Mouse (Mus musculus) kidney, embryonic 16.5 days (tissue): ENCODE results near the gene Olfr1489. TPM values are rescaled to one million over a fixed set of nuclear protein-coding genes. Genes with fewer than 3 reads are reported as not detected.
"Not testable (repeated sequence)": the region's sequence is repeated elsewhere in the genome, so short reads cannot be mapped to it uniquely, and the experiment has no call there.

Source experiments
- ATAC-seq: fragments of 200-750 bp; cut with Nextera tagmentation; 2 replicates; pipeline ENCODE4 v1.8.0; 2017; ENCODE audit warnings: moderate TSS enrichment; ENCODE audit not compliant: low FRiP score, low TSS enrichment
- H3K27ac ChIP-seq: fragments of 300-500 bp; sonication (generic); 2 replicates; pipeline ENCODE4 v1.5.1; 2014; ENCODE audit warnings: low read length
- H3K27me3 ChIP-seq: fragments of 300-500 bp; sonication (generic); 2 replicates; pipeline ENCODE4 v1.6.1; 2014; ENCODE audit warnings: low read length, control low read depth, mixed read lengths; ENCODE audit not compliant: insufficient read depth
- H3K36me3 ChIP-seq: fragments of 300-500 bp; sonication (generic); 2 replicates; pipeline ENCODE4 v1.6.1; 2014; ENCODE audit warnings: low read length, control low read depth, mixed read lengths; ENCODE audit not compliant: insufficient read depth
- H3K4me1 ChIP-seq: fragments of 300-500 bp; sonication (generic); 2 replicates; pipeline ENCODE4 v1.6.1; 2014; ENCODE audit warnings: low read length, control low read depth, mixed read lengths; ENCODE audit not compliant: insufficient read depth
- H3K4me2 ChIP-seq: fragments of 300-500 bp; sonication (generic); replicated peaks from 2 replicates; pipeline ENCODE4 v1.6.1; 2014; ENCODE audit warnings: low read depth, low read length
- H3K4me3 ChIP-seq: fragments of 300-500 bp; sonication (generic); 2 replicates; pipeline ENCODE4 v1.5.1; 2014; ENCODE audit warnings: mild to moderate bottlenecking, low read length
- H3K9ac ChIP-seq: fragments of 300-500 bp; sonication (generic); replicated peaks from 2 replicates; pipeline ENCODE4 v1.6.1; 2014; ENCODE audit warnings: low read length
- H3K9me3 ChIP-seq: fragments of 300-500 bp; sonication (generic); 2 replicates; pipeline ENCODE4 v1.6.1; 2016; ENCODE audit warnings: low read length, control low read depth
- WGBS: fragments of 180-500 bp; shearing (Covaris S2); extraction: QIAGEN DNeasy Blood & Tissue Kit; methylation state at CpG from one replicate; pipeline ENCODE4 v1.1.7; 2014; 5-methylcytosine and 5-hydroxymethylcytosine counted together
- microRNA-seq: library from miRNA; unstranded; fragments of <30 nt; microRNA quantifications from one replicate; pipeline ENCODE4, GENCODE M21; 2016
- polyA plus RNA-seq: library from polyadenylated mRNA; unstranded; fragments of >200 nt; fragmentation: Nextera tagmentation; extraction: Ambion mirVana; gene quantifications from 2 replicates; pipeline ENCODE4 v1.2.1, GENCODE M21; 2015

The Olfr1489 gene
- polyA plus RNA-seq: not detected in 2 replicates

DNA sequence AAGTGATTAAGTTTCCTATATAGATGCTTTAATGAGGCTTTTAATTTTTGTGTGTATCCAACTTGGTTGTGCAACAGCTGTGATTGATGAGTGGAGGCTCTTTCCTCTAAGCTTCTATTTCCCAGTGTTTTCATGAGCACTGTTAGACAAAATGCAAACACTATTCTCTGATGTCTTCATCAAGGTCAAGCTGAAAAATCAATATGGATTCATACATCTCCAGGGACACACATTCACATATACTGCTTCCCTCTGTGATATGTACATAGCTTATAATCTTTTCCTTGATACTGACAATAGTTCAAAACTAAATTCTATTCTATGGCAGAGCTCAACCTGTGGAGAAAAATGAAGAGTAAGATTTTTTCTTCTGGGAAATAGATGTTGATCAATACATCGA lies at the start of gene Olfr1489:
Gene Olfr1489 (plus strand): TSS at position 301 of the 400 bp plus-strand sequence.
- no peak within 1 kb of the TSS for H3K27ac ChIP-seq
- no peak within 1 kb of the TSS for H3K4me2 ChIP-seq
- H3K36me3 ChIP-seq: no peaks in the 10 kb centered on the region
- H3K9ac ChIP-seq: no peak within 1 kb of the TSS
- WGBS: 88% methylated on average over 1 of the region's 1 CpGs
- H3K9me3 ChIP-seq: no peaks in the 10 kb centered on the region
- no peak within 1 kb of the TSS for H3K4me3 ChIP-seq
- H3K4me1 ChIP-seq: no peaks in the 10 kb centered on the region
- H3K27me3 ChIP-seq: no peaks in the 10 kb centered on the region
- no peak for ATAC-seq

- Histone ChIP-seq H3K4me1 (no peaks in the 10 kb centered on the region), H3K4me3 (no peak within 1 kb of the TSS), H3K9ac (no peak within 1 kb of the TSS), H3K36me3 (no peaks in the 10 kb centered on the region), H3K9me3 (no peaks in the 10 kb centered on the region), H3K27me3 (no peaks in the 10 kb centered on the region), H3K27ac (no peak within 1 kb of the TSS), H3K4me2 (no peak within 1 kb of the TSS)
- WGBS: 76% methylated on average over 1 of the region's 1 CpGs
- ATAC-seq: no peak
These were observed 48.2 kb upstream of the Olfr1489 start, which contains the start of gene Olfr1484 for GRCm38 (mm10) chr19:13583211-13583610. Olfr1484 (plus strand) TSS chr19:13583511.

DNA sequence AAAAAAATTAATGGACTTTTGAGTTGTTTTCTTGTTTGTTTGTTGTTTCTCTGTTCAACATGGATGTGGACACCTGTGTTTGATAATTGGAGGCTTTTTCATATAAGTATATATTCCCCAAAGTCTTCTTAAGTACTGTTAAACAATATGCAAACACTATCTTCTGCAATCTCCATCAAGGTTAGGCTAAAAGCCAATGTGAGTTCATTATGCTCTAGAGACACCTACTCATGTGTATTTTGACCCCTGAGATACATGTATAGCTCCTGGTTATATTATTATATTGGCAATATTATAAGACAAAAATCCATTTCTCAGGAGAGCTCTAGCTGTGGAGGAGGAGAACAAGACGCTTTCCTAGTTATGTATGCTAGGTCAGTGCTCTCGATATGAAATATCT lies 14.3 kb upstream of the Olfr1489 start, which contains the start of gene Olfr1487:
Gene Olfr1487 (plus strand): TSS at position 301 of the 400 bp plus-strand sequence.
- WGBS: 82% methylated on average over 2 of the region's 2 CpGs
- not testable (repeated sequence) for H3K36me3 ChIP-seq, H3K27me3 ChIP-seq, ATAC-seq, H3K4me1 ChIP-seq, H3K4me2 ChIP-seq, H3K27ac ChIP-seq, H3K4me3 ChIP-seq, H3K9me3 ChIP-seq, H3K9ac ChIP-seq

GRCm38 (mm10) chr19:13650791-13651190 lies 19.4 kb downstream of the Olfr1489 start, which contains the start of gene Olfr1490:
Olfr1490 (plus strand) TSS chr19:13651091.
- no peak for ATAC-seq
- Histone ChIP-seq H3K27ac (no peak within 1 kb of the TSS), H3K9me3 (peaks cover 4% of the 10 kb centered on the region; the same call in 1 of the 2 replicates)

More at GRCm38 (mm10) chr19:13650791-13651190, 19.4 kb downstream of the Olfr1489 start, which contains the start of gene Olfr1490:
- Histone ChIP-seq H3K9ac (no peak within 1 kb of the TSS), H3K4me1 (no peaks in the 10 kb centered on the region), H3K4me2 (no peak within 1 kb of the TSS), H3K4me3 (no peak within 1 kb of the TSS), H3K36me3 (no peaks in the 10 kb centered on the region), H3K27me3 (no peaks in the 10 kb centered on the region)
- WGBS: 75% methylated on average over 1 of the region's 1 CpGs

Small RNAs within 50 kb of the gene (microRNA-seq; reads per million reads assigned to microRNA genes)
- gene Gm22323 (not detected), gene Gm23931 (not detected)

Other genes starting within 250 kb of the Olfr1489 start
- gene Olfr1469, start 223.8 kb upstream of the Olfr1489 start, polyA plus RNA-seq: not detected in 2 replicates
- gene Olfr1471, start 188.2 kb upstream of the Olfr1489 start, polyA plus RNA-seq: not detected in 2 replicates
- not detected in 2 replicates for gene Olfr1472, start 175.5 kb upstream of the Olfr1489 start, polyA plus RNA-seq
- gene Olfr1474, start 162.1 kb upstream of the Olfr1489 start, polyA plus RNA-seq: not detected in 2 replicates
- not detected in 2 replicates for gene Olfr1475, start 151.4 kb upstream of the Olfr1489 start, polyA plus RNA-seq
- gene Olfr1477, start 131.1 kb upstream of the Olfr1489 start, polyA plus RNA-seq: not detected in 2 replicates
- gene Olfr1480, start 103.7 kb upstream of the Olfr1489 start, polyA plus RNA-seq: not detected in 2 replicates
- gene Olfr1484, start 48.1 kb upstream of the Olfr1489 start, polyA plus RNA-seq: not detected in 2 replicates
- gene Olfr1487, start 14.2 kb upstream of the Olfr1489 start, polyA plus RNA-seq: not detected in 2 replicates
- gene Olfr1490, start 19.5 kb downstream of the Olfr1489 start, polyA plus RNA-seq: not detected in 2 replicates
- gene Olfr1491, start 65.6 kb downstream of the Olfr1489 start, polyA plus RNA-seq: not detected in 2 replicates
- not detected in 2 replicates for gene Olfr1493-ps1, start 91.7 kb downstream of the Olfr1489 start, polyA plus RNA-seq
- gene Olfr1494, start 108.1 kb downstream of the Olfr1489 start, polyA plus RNA-seq: not detected in 2 replicates
- not detected in 2 replicates for gene Olfr1495, start 133.0 kb downstream of the Olfr1489 start, polyA plus RNA-seq
- not detected in 2 replicates for gene Olfr1496, start 146.3 kb downstream of the Olfr1489 start, polyA plus RNA-seq
- gene Olfr1497, start 166.6 kb downstream of the Olfr1489 start, polyA plus RNA-seq: not detected in 2 replicates
- gene Olfr1499, start 187.8 kb downstream of the Olfr1489 start, polyA plus RNA-seq: not detected in 2 replicates
- gene Olfr1500, start 198.9 kb downstream of the Olfr1489 start, polyA plus RNA-seq: not detected in 2 replicates
- gene Olfr1501, start 219.1 kb downstream of the Olfr1489 start, polyA plus RNA-seq: not detected in 2 replicates
- not detected in 2 replicates for gene Olfr1502, start 230.2 kb downstream of the Olfr1489 start, polyA plus RNA-seq